Mouse (Mus musculus) liver, adult 2 months (tissue): ENCODE data around the gene Gga1. TPM values are rescaled to one million over a fixed set of nuclear protein-coding genes. Genes with fewer than 3 reads are reported as not detected.

Experiments
- DNase-seq: peaks from one replicate; pipeline ENCODE4 v3.0.0-alpha.2; 2011; ENCODE audit warnings: low read depth, low spot score; ENCODE audit errors: extremely low read depth
- H3K27ac ChIP-seq: fragments of 200-500 bp; replicated peaks from 2 replicates; pipeline ENCODE4 v1.5.1; 2012; ENCODE audit warnings: low read depth, mild to moderate bottlenecking, control low read depth, inconsistent platforms, low read length; ENCODE audit not compliant: insufficient read depth
- H3K27me3 ChIP-seq: fragments of 200-500 bp; 2 replicates; pipeline ENCODE4 v1.6.1; 2012; ENCODE audit warnings: mild to moderate bottlenecking, moderate library complexity, low read length, inconsistent platforms; ENCODE audit not compliant: control insufficient read depth, insufficient read depth
- H3K36me3 ChIP-seq: fragments of 200-500 bp; 2 replicates; pipeline ENCODE4 v1.6.1; 2012; ENCODE audit warnings: low read length, inconsistent platforms; ENCODE audit not compliant: control insufficient read depth, insufficient read depth
- H3K4me1 ChIP-seq: fragments of 200-500 bp; 2 replicates; pipeline ENCODE4 v1.6.1; 2011; ENCODE audit warnings: low read length; ENCODE audit not compliant: control insufficient read depth, insufficient read depth
- H3K4me3 ChIP-seq: fragments of 200-500 bp; 2 replicates; pipeline ENCODE4 v1.5.1; 2011; ENCODE audit warnings: low read depth, mild to moderate bottlenecking, control low read depth, low read length, moderate library complexity; ENCODE audit not compliant: insufficient read depth
- H3K79me2 ChIP-seq: fragments of 200-500 bp; 2 replicates; pipeline ENCODE4 v1.6.1; 2012; ENCODE audit warnings: inconsistent platforms, mild to moderate bottlenecking, low read length, moderate library complexity; ENCODE audit not compliant: control insufficient read depth, insufficient read depth
- H3K9ac ChIP-seq: fragments of 200-500 bp; 2 replicates; pipeline ENCODE4 v1.6.1; 2012; ENCODE audit warnings: low read depth, mild to moderate bottlenecking, control low read depth, inconsistent platforms, low read length
- CTCF ChIP-seq: fragments of 200-500 bp; IDR thresholded peaks from 2 replicates; pipeline ENCODE4 v1.5.1; 2011; ENCODE audit warnings: low read depth, low read length, control low read depth
- POLR2A ChIP-seq: fragments of 200-500 bp; IDR thresholded peaks from 2 replicates; pipeline ENCODE4 v1.6.1; 2011; ENCODE audit warnings: low read length, control low read depth; ENCODE audit not compliant: insufficient read depth; ENCODE audit errors: extremely low read depth
- WGBS: fragments of 180-500 bp; shearing (Covaris S2); methylation state at CpG from one replicate; pipeline ENCODE4 v1.1.7; 2018; 5-methylcytosine and 5-hydroxymethylcytosine counted together
- polyA plus RNA-seq: library from polyadenylated mRNA; depleted of rRNA; stranded (reverse); fragments of >200 nt; gene quantifications from 2 replicates; pipeline ENCODE4 v1.2.3, GENCODE M21; 2012; rRNA removed
- total RNA-seq: library from RNA; depleted of rRNA; stranded (reverse); fragments of >200 nt; gene quantifications from 2 replicates; pipeline ENCODE4 v1.2.3, GENCODE M21; 2014; rRNA removed

Gene Gga1
- total RNA-seq (4.4 and 6.4 TPM in 2 replicates), polyA plus RNA-seq (34.9 and 42.7 TPM in 2 replicates)

- Histone ChIP-seq H3K4me3 (peak within 1 kb of the TSS; percentile 96), H3K27ac (peak within 1 kb of the TSS; percentile 94), H3K4me1 (no peaks in the 10 kb centered on the region; the same call in none of the 2 replicates), H3K9ac (peak within 1 kb of the TSS; percentile 89), H3K79me2 (peaks cover 3% of the 10 kb centered on the region; the same call in 1 of the 2 replicates), H3K27me3 (no peaks in the 10 kb centered on the region), H3K36me3 (peaks cover 3% of the 10 kb centered on the region; the same call in 1 of the 2 replicates)
- peak; percentile 93 for DNase-seq
- peak; percentile 50; the same call in 1 of the 2 replicates for TF ChIP-seq POLR2A
- 0 out of 2 replicates have a peak, but pooled peaks have one; percentile 12 for TF ChIP-seq CTCF
- 1% methylated on average over 76 of the region's 95 CpGs for WGBS
Observed at GRCm38 (mm10) chr15:78876991-78877809, at the start of gene Gga1. Gga1 (plus strand) TSS chr15:78877190.

DNA sequence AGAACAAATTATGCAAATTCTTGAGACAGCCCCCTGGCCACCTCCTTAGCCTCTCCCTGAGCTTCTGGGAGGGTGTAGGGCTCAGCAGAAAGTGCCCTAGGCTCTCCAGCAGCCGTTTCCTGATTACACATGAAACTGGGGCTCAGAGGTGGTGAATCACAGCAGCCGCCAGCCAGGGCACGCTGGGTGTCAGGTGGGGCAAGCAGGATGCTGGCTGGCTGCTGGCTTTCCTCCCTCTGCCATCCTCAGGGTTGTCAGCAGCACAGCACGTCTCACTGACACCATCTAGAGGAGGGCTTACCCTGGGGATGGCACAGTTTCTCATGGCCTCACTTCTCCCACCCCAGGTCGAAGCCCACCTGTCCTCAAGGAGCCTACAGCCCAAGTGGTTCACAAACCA lies 48.7 kb upstream of the Gga1 start:
- Histone ChIP-seq H3K27me3 (no peaks in the 10 kb centered on the region), H3K4me1 (peaks cover 22% of the 10 kb centered on the region), H3K4me3 (no peak overlapping the region), H3K79me2 (no peaks in the 10 kb centered on the region), H3K27ac (no peak overlapping the region), H3K36me3 (no peaks in the 10 kb centered on the region), H3K9ac (no peak overlapping the region)
- DNase-seq, result no peak
- WGBS, result 40% methylated on average over 5 of the region's 5 CpGs
- TF ChIP-seq POLR2A (no peak), CTCF (no peak)

- Histone ChIP-seq H3K4me3 (no peak overlapping the region), H3K27me3 (no peaks in the 10 kb centered on the region), H3K36me3 (no peaks in the 10 kb centered on the region), H3K9ac (no peak overlapping the region), H3K27ac (no peak overlapping the region), H3K4me1 (peaks cover 30% of the 10 kb centered on the region), H3K79me2 (no peaks in the 10 kb centered on the region)
- no peak for DNase-seq
- WGBS, result 100% methylated on average over 1 of the region's 1 CpGs
- TF ChIP-seq POLR2A (no peak), CTCF (peak; percentile 53; the same call in 1 of the 2 replicates)
Observed at GRCm38 (mm10) chr15:78829636-78830035, 47.4 kb upstream of the Gga1 start.

DNA sequence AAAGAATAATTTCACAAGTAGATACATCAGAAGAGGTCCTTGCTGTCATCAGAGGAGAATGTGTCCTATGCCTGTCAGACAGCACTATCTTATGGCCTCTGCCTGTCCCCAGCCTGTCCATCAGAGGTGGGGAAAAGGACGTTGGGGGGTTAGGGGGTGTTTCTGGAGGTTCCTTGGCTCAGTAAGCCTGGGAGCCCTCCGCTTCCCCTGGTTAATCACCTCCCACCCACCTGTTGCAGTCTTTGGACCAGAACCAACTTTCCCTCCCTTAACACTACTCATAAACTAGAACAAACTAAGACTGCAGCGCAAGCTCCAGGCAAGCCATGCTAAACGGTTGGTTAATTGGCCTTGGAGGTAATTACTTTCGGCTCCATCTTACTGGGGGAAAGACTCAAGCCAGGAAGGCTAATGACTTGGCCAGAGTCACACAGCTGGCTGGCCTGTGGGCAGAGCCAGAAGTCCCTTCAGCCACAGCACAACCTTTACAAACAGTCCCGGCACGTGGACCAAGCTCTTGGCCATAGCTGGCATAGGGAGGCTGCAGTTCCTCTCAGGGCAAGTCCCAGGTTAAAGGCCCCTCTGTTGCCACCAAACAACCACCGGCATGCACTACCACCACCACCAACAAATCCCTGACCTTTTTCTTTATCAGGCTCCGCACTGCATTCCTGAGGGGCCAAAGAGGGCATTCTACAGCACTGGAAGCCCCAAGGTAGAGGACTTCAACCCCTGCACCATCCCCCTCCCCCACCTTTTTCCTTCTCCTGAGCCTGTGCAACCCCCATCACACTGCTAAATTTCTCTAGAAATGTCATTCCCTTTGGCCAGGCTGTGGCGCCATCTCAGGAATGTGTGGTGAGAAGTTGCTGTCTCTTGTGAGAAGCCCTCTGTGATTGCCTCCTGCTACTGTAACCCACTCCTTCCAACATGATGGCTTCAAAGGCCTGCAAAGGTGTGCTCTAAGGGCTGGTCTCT lies 46.0 kb upstream of the Gga1 start:
- Histone ChIP-seq H3K27me3 (no peaks in the 10 kb centered on the region), H3K4me3 (no peak overlapping the region), H3K27ac (peak overlapping the region; percentile 71), H3K79me2 (no peaks in the 10 kb centered on the region), H3K36me3 (no peaks in the 10 kb centered on the region), H3K4me1 (peaks cover 35% of the 10 kb centered on the region), H3K9ac (no peak overlapping the region)
- WGBS, result 23% methylated on average over 10 of the region's 10 CpGs
- DNase-seq, result peak; percentile 92
- TF ChIP-seq CTCF (no peak), POLR2A (no peak)

- no peaks in the 10 kb centered on the region for H3K27me3 ChIP-seq
- no peaks in the 10 kb centered on the region for H3K36me3 ChIP-seq
- peak overlapping the region; percentile 71 for H3K27ac ChIP-seq
- peak overlapping the region; percentile 54 for H3K9ac ChIP-seq
- DNase-seq, result peak; percentile 92
- peaks cover 35% of the 10 kb centered on the region for H3K4me1 ChIP-seq
- H3K79me2 ChIP-seq, result no peaks in the 10 kb centered on the region
- TF ChIP-seq POLR2A (no peak), CTCF (0 out of 2 replicates have a peak, but pooled peaks have one; percentile 0)
- peak overlapping the region; percentile 9; the same call in 1 of the 2 replicates for H3K4me3 ChIP-seq
- WGBS, result 12% methylated on average over 19 of the region's 19 CpGs
Observed at GRCm38 (mm10) chr15:78831720-78832657, 45.0 kb upstream of the Gga1 start.
